Mouse (Mus musculus) thymus, adult 2 months (tissue): ENCODE data around the gene Inpp5a.

ENCODE experiments used
- CTCF ChIP-seq: fragments of 200-500 bp; IDR thresholded peaks from 2 replicates; pipeline ENCODE4 v1.5.1; 2012; ENCODE audit warnings: mild to moderate bottlenecking, control low read depth, low read length, moderate library complexity, borderline replicate concordance; ENCODE audit not compliant: control insufficient read depth, poor library complexity, insufficient read depth; ENCODE audit errors: extremely low read depth
- POLR2A ChIP-seq: fragments of 200-500 bp; IDR thresholded peaks from 2 replicates; pipeline ENCODE4 v1.6.1; 2012; ENCODE audit warnings: mild to moderate bottlenecking, low read length, control low read depth, moderate library complexity; ENCODE audit not compliant: control insufficient read depth, poor library complexity, insufficient read depth; ENCODE audit errors: extremely low read depth

DNA sequence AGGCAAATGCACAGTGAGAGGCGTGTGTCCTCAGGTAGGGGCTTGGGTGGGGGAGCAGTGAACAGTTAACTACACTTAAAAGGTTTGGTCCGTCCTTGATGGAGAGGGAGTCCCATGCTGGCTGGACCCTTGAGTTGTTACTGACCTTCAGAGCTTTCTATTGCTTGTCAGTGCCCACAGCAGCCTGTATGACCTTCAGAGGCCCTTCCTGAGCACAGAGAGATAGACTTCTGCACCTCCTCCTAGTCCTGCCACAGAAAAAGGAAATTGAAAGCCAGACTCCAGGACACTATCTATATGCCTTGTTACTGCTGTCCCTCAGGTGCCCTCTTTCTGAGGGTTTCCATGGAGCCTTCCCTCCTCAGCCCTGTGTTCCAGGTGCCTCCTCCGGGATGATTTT lies 49.7 kb upstream of the Inpp5a start:
- TF ChIP-seq POLR2A (no peak), CTCF (no peak)
